Mouse (Mus musculus) retina, adult 2 months (tissue): ENCODE results near the gene Fads3.

Experiments
- DNase-seq: peaks from one replicate; pipeline ENCODE4 v3.0.0-alpha.2; 2012; ENCODE audit warnings: low read depth, low spot score

The Fads3 gene

GRCm38 (mm10) chr19:10108129-10108528, 66.8 kb downstream of the Fads3 start:
- no peak for DNase-seq

GRCm38 (mm10) chr19:10108666-10109065, 67.3 kb downstream of the Fads3 start:
- no peak for DNase-seq
